Mouse (Mus musculus) stomach, embryonic 14.5 days (tissue): ENCODE measurements at regions not wholly inside any gene's neighbourhood (a gene's known extent, or its start where the extent isn't known, plus 50 kb on each side); places are given as distances from the start of the nearest gene placed in this dataset.

Experiments used
- ATAC-seq: fragments of 200-750 bp; cut with Nextera tagmentation; 2 replicates; pipeline ENCODE4 v1.8.0; 2017; ENCODE audit warnings: low read depth, moderate TSS enrichment; ENCODE audit not compliant: insufficient number of reproducible peaks, insufficient read depth, low FRiP score
- H3K27ac ChIP-seq: fragments of 300-500 bp; sonication (generic); 2 replicates; pipeline ENCODE4 v1.5.1; 2014; ENCODE audit warnings: mild to moderate bottlenecking, low read length, moderate library complexity, mixed read lengths
- H3K27me3 ChIP-seq: fragments of 300-500 bp; sonication (generic); 2 replicates; pipeline ENCODE4 v1.6.1; 2014; ENCODE audit warnings: low read length, control low read depth, mixed read lengths; ENCODE audit not compliant: control insufficient read depth, insufficient read depth
- H3K36me3 ChIP-seq: fragments of 300-500 bp; sonication (generic); 2 replicates; pipeline ENCODE4 v1.6.1; 2014; ENCODE audit warnings: mild to moderate bottlenecking, control low read depth, low read length, moderate library complexity, mixed read lengths; ENCODE audit not compliant: control insufficient read depth, insufficient read depth
- H3K4me1 ChIP-seq: fragments of 300-500 bp; sonication (generic); 2 replicates; pipeline ENCODE4 v1.6.1; 2014; ENCODE audit warnings: low read length, control low read depth, mixed read lengths; ENCODE audit not compliant: control insufficient read depth, insufficient read depth
- H3K4me2 ChIP-seq: fragments of 300-500 bp; sonication (generic); replicated peaks from 2 replicates; pipeline ENCODE4 v1.6.1; 2014; ENCODE audit warnings: low read depth, low read length, control low read depth
- H3K4me3 ChIP-seq: fragments of 300-500 bp; sonication (generic); 2 replicates; pipeline ENCODE4 v1.5.1; 2014; ENCODE audit warnings: low read depth, low read length, control low read depth
- H3K9ac ChIP-seq: fragments of 300-500 bp; sonication (generic); replicated peaks from 2 replicates; pipeline ENCODE4 v1.6.1; 2014; ENCODE audit warnings: low read depth, mild to moderate bottlenecking, control low read depth, low read length, moderate library complexity, mixed read lengths
- H3K9me3 ChIP-seq: fragments of 300-500 bp; sonication (generic); 2 replicates; pipeline ENCODE4 v1.6.1; 2016; ENCODE audit warnings: low read depth, low read length, control low read depth; ENCODE audit not compliant: control insufficient read depth
- whole genome bisulfite sequencing: fragments of 180-500 bp; shearing (Covaris S2); extraction: QIAGEN DNeasy Blood & Tissue Kit; methylation state at CpG from one replicate; pipeline ENCODE4 v1.1.7; 2014; 5-methylcytosine and 5-hydroxymethylcytosine counted together

DNA sequence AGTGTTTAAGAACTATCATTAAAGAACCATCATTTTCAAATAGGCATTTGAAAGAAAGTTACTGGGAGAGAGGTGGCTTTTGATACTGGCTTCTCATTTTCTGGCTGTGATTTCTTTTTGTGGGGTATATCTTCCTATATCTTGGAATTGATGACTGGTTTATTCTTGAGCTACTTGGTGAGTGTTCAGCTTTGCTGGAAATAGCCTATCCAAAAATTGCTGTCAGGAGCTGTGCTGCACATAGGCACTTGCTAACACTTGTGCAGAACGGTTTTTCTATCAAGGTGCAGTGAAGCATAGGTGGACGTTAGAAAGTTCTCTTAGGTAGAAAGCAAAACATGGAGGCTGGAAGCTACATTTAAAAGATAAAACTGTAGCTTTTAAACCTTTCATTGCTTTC is 108.9 kb upstream of the Tmem72 start:
- Histone ChIP-seq H3K27me3 (no peaks in the 10 kb centered on the region), H3K27ac (no peak overlapping the region), H3K4me3 (no peak overlapping the region), H3K4me2 (no peak overlapping the region), H3K4me1 (peaks cover 21% of the 10 kb centered on the region; the same call in 1 of the 2 replicates), H3K9me3 (no peaks in the 10 kb centered on the region), H3K36me3 (no peaks in the 10 kb centered on the region), H3K9ac (no peak overlapping the region)
- 81% methylated on average over 2 of the region's 2 CpGs for WGBS
- no peak for ATAC-seq

DNA sequence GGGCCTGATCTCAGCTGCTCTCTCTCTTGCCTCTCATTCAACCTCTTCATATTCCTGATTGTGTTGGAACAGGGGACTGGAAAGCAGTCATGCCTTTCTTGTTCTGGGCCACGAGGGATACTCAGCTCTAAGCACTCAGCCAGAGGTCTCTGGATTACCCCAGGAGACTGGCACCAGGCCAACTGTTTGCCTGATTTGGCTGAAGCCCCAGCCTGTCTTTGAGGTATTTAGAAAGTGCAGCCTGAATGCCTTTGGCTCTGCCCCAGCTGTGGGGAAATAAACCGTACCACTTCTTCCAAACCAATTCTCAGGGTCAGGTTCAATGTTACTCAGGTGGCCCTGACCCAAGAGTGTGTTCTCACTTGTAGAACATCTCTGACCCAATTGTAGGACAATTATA is 112.6 kb upstream of the Tmem72 start:
- H3K4me2 ChIP-seq: no peak overlapping the region
- H3K27ac ChIP-seq: no peak overlapping the region
- no peak for ATAC-seq
- H3K9me3 ChIP-seq: no peaks in the 10 kb centered on the region
- no peak overlapping the region for H3K4me3 ChIP-seq
- H3K27me3 ChIP-seq: no peaks in the 10 kb centered on the region
- H3K36me3 ChIP-seq: no peaks in the 10 kb centered on the region
- 41% methylated on average over 2 of the region's 2 CpGs for WGBS
- peaks cover 10% of the 10 kb centered on the region; the same call in 1 of the 2 replicates for H3K4me1 ChIP-seq
- no peak overlapping the region for H3K9ac ChIP-seq

DNA sequence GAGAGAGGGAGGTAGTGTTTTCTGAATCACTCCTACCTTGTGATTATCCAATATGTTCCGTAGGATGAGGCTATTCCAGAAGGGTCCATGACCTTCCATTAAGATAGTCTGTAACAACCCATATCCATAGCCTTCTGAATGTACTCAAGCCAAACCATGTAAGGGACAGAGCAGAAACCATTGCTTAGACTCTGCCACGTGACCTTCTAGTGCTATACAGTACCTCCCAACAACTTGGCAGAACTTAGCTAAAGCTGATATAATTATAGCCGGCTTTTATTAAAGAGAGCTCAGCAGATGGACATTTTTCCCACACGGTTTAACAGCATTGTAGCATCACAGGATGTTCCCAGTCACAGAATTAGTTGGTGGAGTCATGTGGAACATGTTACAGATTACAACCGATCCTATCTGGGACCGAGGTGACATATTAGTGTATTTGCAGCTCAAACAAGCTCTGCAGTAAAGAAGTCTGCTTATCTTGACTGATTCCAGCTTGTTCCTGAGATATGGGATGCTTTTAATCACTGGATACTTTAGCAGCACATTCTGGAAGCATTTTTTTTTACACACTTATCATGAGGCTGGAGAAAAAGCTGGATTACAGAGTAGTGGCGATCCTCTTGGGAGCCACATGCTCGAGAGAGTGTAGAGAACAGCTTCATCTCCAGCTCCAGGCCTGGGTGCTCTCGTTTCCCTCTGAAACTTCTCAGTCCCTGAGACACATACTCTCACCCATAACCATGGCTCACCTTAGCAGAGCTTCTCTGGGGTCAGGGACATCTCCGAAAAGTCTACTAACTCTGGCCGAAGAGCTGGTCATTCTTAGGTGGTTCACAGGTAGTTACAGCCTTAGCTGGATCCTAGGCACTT is 129.5 kb upstream of the Tmem72 start:
- Histone ChIP-seq H3K9me3 (no peaks in the 10 kb centered on the region), H3K9ac (no peak overlapping the region), H3K36me3 (no peaks in the 10 kb centered on the region), H3K4me3 (no peak overlapping the region), H3K4me1 (no peaks in the 10 kb centered on the region), H3K4me2 (no peak overlapping the region), H3K27ac (no peak overlapping the region), H3K27me3 (no peaks in the 10 kb centered on the region)
- ATAC-seq: no peak
- 69% methylated on average over 11 of the region's 11 CpGs for WGBS

DNA sequence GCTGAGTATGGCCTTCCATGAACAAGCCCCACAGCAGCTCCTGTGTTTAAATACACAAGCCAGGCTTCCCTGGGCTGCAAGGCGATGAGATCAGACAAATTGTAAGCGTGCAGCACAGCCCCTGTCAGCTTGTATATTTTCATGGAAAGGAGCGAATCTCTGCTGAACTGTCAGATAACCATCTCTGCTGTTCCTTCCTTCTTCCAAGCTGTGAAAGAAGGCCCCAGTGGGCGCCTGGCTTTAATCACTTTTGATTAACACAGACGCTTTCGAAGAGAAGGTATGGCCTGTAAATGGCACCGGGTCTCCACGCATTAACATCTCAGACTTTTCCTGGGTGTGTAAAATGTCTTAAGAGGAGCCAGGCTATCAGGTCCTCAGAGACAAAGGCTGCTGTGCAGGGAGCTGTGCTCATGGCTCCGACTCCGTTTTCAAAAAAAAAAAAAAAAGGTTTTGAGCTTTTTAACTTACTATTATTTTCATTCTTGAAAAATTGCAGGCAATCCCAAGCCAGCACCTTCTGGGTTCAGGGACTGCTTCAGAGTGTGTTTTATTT is 131.9 kb upstream of the Tmem72 start:
- no peak overlapping the region for H3K4me2 ChIP-seq
- no peak overlapping the region for H3K4me3 ChIP-seq
- no peak overlapping the region; the same call in 1 of the 2 replicates for H3K27ac ChIP-seq
- H3K27me3 ChIP-seq: no peaks in the 10 kb centered on the region
- H3K9me3 ChIP-seq: no peaks in the 10 kb centered on the region
- no peaks in the 10 kb centered on the region for H3K4me1 ChIP-seq
- 43% methylated on average over 10 of the region's 10 CpGs for WGBS
- no peak; the same call in 1 of the 2 replicates for ATAC-seq
- H3K36me3 ChIP-seq: no peaks in the 10 kb centered on the region
- no peak overlapping the region for H3K9ac ChIP-seq

DNA sequence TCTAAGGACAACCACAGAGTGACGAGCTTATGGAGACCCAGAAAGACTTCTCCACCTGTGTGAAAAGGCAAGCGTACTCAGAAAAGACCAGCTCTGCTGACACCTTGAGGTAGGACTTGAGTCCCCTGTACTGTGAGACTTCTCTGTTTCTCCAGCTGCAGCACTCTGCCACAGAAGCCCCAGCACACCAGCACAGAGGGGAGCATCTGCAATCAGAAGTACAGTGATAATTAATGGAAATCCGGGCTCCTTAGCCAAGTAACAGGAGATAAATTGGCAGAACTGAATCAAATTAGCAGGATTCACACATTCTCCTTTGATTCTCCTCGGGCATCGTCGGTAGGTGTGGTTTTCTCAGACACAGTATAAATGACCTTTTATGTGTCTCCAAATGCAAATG is 137.3 kb upstream of the Tmem72 start:
- Histone ChIP-seq H3K4me1 (no peaks in the 10 kb centered on the region), H3K27me3 (no peaks in the 10 kb centered on the region), H3K4me2 (no peak overlapping the region), H3K9ac (no peak overlapping the region), H3K4me3 (no peak overlapping the region), H3K36me3 (no peaks in the 10 kb centered on the region), H3K27ac (no peak overlapping the region), H3K9me3 (no peaks in the 10 kb centered on the region)
- WGBS: 77% methylated on average over 6 of the region's 6 CpGs
- no peak for ATAC-seq

DNA sequence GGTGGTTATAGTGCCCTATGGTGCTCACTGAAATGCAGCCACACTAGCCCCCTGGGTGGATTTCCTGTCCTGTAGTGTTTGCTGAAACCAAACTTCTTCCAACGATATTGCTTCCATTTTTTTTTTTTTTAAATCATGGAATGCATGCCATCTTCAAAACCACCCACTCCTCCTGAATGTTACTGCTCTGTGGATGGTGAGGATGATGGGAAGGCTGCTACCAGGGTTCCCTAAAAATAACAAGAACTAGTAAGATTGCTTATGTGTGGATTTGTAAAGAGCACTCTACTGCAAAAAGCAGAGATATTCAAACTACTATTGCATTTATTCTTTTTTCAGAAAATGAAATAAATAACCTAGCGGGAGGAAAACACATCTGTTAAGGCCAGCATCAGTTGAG is 139.4 kb upstream of the Tmem72 start:
- no peak overlapping the region for H3K27ac ChIP-seq
- H3K36me3 ChIP-seq: no peaks in the 10 kb centered on the region
- ATAC-seq: no peak
- no peaks in the 10 kb centered on the region for H3K4me1 ChIP-seq
- H3K9ac ChIP-seq: no peak overlapping the region
- WGBS: 73% methylated on average over 2 of the region's 2 CpGs
- H3K4me3 ChIP-seq: no peak overlapping the region
- H3K9me3 ChIP-seq: no peaks in the 10 kb centered on the region
- H3K4me2 ChIP-seq: no peak overlapping the region
- no peaks in the 10 kb centered on the region for H3K27me3 ChIP-seq

DNA sequence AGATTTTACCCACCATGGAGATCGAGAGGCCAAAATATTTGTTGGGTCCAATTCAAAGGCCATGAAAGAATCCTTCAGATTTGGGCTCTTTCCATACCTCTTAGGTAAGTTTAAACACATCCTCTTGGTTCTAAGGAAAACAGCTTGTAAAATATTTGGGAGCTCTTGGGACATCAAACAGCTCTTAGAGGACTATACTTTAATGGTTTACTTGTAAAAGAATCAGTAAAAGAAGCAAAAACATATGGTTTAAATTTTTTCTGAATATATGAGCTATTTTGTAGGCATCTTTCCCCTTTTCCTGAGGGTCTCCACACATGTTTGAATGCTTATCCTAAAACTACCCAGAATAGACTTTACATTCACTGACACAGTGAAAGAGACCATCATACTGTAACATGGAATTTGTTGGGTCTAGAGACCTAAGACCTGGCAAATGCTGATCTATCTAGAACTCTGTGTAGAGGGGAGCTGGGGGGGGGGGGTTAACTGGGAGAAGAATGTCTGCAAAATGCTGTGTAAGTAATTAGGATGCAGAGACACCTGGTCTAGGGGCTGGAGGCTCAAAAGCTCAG is 140.3 kb upstream of the Tmem72 start:
- no peak overlapping the region for H3K4me2 ChIP-seq
- H3K27me3 ChIP-seq: no peaks in the 10 kb centered on the region
- H3K27ac ChIP-seq: no peak overlapping the region
- no peaks in the 10 kb centered on the region for H3K9me3 ChIP-seq
- no peak for ATAC-seq
- WGBS: 88% methylated on average over 1 of the region's 1 CpGs
- H3K4me1 ChIP-seq: no peaks in the 10 kb centered on the region
- H3K4me3 ChIP-seq: no peak overlapping the region
- H3K36me3 ChIP-seq: no peaks in the 10 kb centered on the region
- H3K9ac ChIP-seq: no peak overlapping the region

DNA sequence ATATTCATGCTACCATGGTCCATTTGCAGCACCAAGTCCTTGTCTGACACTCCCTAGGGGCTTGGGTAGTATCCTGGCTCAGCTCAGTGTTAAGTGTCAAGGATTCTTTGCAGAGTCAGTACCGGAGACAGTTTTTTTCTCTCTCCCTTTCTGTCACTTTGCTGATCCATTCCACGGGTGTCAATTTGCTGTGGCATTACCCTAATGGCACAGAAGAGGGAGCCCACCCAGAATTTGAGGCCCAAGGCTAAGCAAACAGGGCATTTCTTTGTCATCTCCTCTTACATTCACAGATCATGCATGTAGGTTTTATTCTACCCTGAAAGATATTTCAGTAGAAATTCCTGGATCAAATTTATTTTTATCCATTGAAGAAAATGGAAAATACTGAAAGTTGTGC is 146.4 kb upstream of the Tmem72 start:
- no peaks in the 10 kb centered on the region for H3K27me3 ChIP-seq
- no peaks in the 10 kb centered on the region for H3K4me1 ChIP-seq
- H3K36me3 ChIP-seq: no peaks in the 10 kb centered on the region
- ATAC-seq: no peak
- H3K27ac ChIP-seq: no peak overlapping the region
- no peaks in the 10 kb centered on the region for H3K9me3 ChIP-seq
- WGBS: 33% methylated on average over 2 of the region's 2 CpGs
- no peak overlapping the region for H3K4me3 ChIP-seq
- H3K9ac ChIP-seq: no peak overlapping the region
- H3K4me2 ChIP-seq: no peak overlapping the region
